In the genomic region with DNA sequence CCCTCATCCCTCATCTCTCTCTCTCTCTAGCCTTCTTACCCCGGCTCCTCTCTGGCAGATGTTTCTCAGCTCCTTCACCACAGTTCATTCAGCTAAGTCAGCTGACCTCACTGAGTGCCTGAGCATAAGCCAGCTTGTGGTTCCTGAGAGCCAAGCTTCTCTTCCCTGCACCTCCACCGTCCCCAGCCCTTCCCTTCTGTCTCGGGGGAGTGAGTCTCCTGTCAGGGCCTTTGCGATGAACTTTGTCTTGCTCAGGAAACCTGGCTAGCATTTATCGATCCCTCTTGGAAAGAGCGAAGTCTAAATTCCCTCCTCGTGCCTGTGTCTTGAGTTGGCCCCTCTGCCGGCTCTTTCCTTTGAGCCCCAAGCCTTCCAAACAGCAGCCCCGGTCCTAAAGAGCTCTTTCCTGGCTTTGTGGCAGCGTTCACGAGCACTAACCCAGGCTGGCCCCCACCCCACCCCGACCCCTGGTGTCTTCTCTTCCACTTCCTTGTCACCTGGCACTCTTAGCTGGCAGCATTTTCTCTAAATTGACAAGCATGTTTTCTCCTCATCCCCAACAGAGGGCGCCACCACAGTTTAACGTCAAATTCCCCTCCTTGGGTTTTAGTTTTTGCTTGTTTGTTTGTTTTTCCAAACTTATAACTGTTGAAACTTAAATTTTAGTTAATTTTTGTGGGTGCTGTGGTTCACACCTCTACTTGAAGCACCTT, we compare ENCODE assay signal across 8 mouse cellular contexts. TPM values are rescaled to one million over a fixed set of nuclear protein-coding genes. Genes with fewer than 3 reads are reported as not detected.
A peak's percentile ranks its signal among the peaks of the same experiment; 100 is the strongest.
DNase-seq lines count a peak whose midpoint lies in the region; ATAC-seq and TF ChIP-seq lines count a peak whose summit lies in the region.

No protein-coding gene starts in this region.

- peak; percentile 44 for TF ChIP-seq CTCF in hindbrain, postnatal 0 days (IDR thresholded peaks at IDR 0.05; ENCODE audit: low read depth)

- H3K9ac ChIP-seq in hindbrain, postnatal 0 days (replicated peaks; ENCODE audit: low read length), result no peak overlapping the region
- H3K9ac ChIP-seq in hindbrain, embryonic 16.5 days (ENCODE audit: low read depth, low read length), result no peak overlapping the region
- peak overlapping the region; percentile 14; the same call in 1 of the 2 replicates for H3K9ac ChIP-seq in intestine, embryonic 15.5 days

- DNase-seq in hindbrain, postnatal 0 days (ENCODE audit: low spot score), result no peak
- DNase-seq in R1 (ENCODE audit: low read depth, low spot score), result peak; percentile 87
- peak; percentile 76 for DNase-seq in splenic B cell, adult 2 months (ENCODE audit: low read depth, low spot score)
- no peak for DNase-seq in urinary bladder, postnatal 36 days (ENCODE audit: low spot score in 2 of 2)
- DNase-seq in layer of hippocampus, postnatal 25 days (ENCODE audit: extremely low spot score in 1 of 2, low spot score in 1 of 2), result no peak

- no peaks in the 10 kb centered on the region for H3K36me3 ChIP-seq in hindbrain, postnatal 0 days (ENCODE audit: insufficient read depth, low read length)
- no peaks in the 10 kb centered on the region for H3K36me3 ChIP-seq in hindbrain, embryonic 16.5 days (ENCODE audit: control insufficient read depth, insufficient read depth, low read length)
- no peaks in the 10 kb centered on the region for H3K36me3 ChIP-seq in intestine, embryonic 15.5 days
- H3K36me3 ChIP-seq in splenic B cell, adult 2 months (ENCODE audit: control insufficient read depth, insufficient read depth, low read length, poor library complexity, severe bottlenecking), result no peaks in the 10 kb centered on the region

- no peaks in the 10 kb centered on the region for H3K4me1 ChIP-seq in hindbrain, postnatal 0 days (ENCODE audit: insufficient read depth, low read length)
- H3K4me1 ChIP-seq in hindbrain, embryonic 16.5 days (ENCODE audit: control insufficient read depth, insufficient read depth, low read depth, low read length), result peaks cover 7% of the 10 kb centered on the region
- H3K4me1 ChIP-seq in intestine, embryonic 15.5 days (replicated peaks), result peaks cover 8% of the 10 kb centered on the region

- H3K27ac ChIP-seq in hindbrain, postnatal 0 days, result no peak overlapping the region
- no peak overlapping the region for H3K27ac ChIP-seq in hindbrain, embryonic 16.5 days (ENCODE audit: low read depth, low read length)
- peak overlapping the region; percentile 70 for H3K27ac ChIP-seq in intestine, embryonic 15.5 days

- no peaks in the 10 kb centered on the region for H3K9me3 ChIP-seq in hindbrain, postnatal 0 days (ENCODE audit: low read length)
- no peaks in the 10 kb centered on the region for H3K9me3 ChIP-seq in hindbrain, embryonic 16.5 days (ENCODE audit: control insufficient read depth, low read length)
- no peaks in the 10 kb centered on the region for H3K9me3 ChIP-seq in intestine, embryonic 15.5 days

- no peak overlapping the region for H3K4me2 ChIP-seq in hindbrain, postnatal 0 days (ENCODE audit: low read depth, low read length)
- no peak overlapping the region for H3K4me2 ChIP-seq in hindbrain, embryonic 16.5 days (ENCODE audit: low read length)
- peak overlapping the region; percentile 36 for H3K4me2 ChIP-seq in intestine, embryonic 15.5 days (replicated peaks)

- 50% methylated on average over 14 of the region's 14 CpGs for WGBS in hindbrain, postnatal 0 days
- 50% methylated on average over 14 of the region's 14 CpGs for WGBS in hindbrain, embryonic 16.5 days
- 34% methylated on average over 14 of the region's 14 CpGs for WGBS in intestine, embryonic 15.5 days

- ATAC-seq in hindbrain, postnatal 0 days, result no peak
- no peak for ATAC-seq in hindbrain, embryonic 16.5 days
- ATAC-seq in intestine, embryonic 15.5 days, result peak; percentile 28
- ATAC-seq in megakaryocyte progenitor cell, adult 5-6 weeks (replicated peaks; ENCODE audit: poor library complexity), result no peak; the same call in 1 of the 2 replicates

- H3K27me3 ChIP-seq in hindbrain, postnatal 0 days (ENCODE audit: insufficient read depth, low read length), result no peaks in the 10 kb centered on the region
- H3K27me3 ChIP-seq in hindbrain, embryonic 16.5 days (replicated peaks; ENCODE audit: control insufficient read depth, insufficient read depth, low read length), result no peaks in the 10 kb centered on the region
- no peaks in the 10 kb centered on the region for H3K27me3 ChIP-seq in intestine, embryonic 15.5 days (replicated peaks)
- no peaks in the 10 kb centered on the region for H3K27me3 ChIP-seq in splenic B cell, adult 2 months (ENCODE audit: control insufficient read depth, insufficient read depth, low read length, poor library complexity, severe bottlenecking)

- no peak overlapping the region for H3K4me3 ChIP-seq in hindbrain, postnatal 0 days (ENCODE audit: low read length)
- H3K4me3 ChIP-seq in hindbrain, embryonic 16.5 days (ENCODE audit: low read length), result no peak overlapping the region
- no peak overlapping the region for H3K4me3 ChIP-seq in intestine, embryonic 15.5 days (replicated peaks)

RNA-seq across cellular contexts. Expression of gene 1810010H24Rik, which starts 10.7 kb away (rescaled TPM):
- 6.8 and 9.7 TPM in 2 replicates for total RNA-seq in hindbrain, postnatal 0 days (2014; rRNA removed)
- polyA plus RNA-seq in hindbrain, postnatal 0 days (2015; fragmentation: Nextera tagmentation; extraction: Ambion mirVana), result 10.6 and 12.0 TPM in 2 replicates
- 4.7 and 5.1 TPM in 2 replicates for polyA plus RNA-seq in hindbrain, embryonic 16.5 days (2015; fragmentation: Nextera tagmentation; extraction: Ambion mirVana)
- polyA plus RNA-seq in intestine, embryonic 15.5 days (2015; fragmentation: Nextera tagmentation; extraction: Ambion mirVana), result 2.6 and 3.0 TPM in 2 replicates
- not detected in 2 replicates for total RNA-seq in megakaryocyte progenitor cell, adult 5-6 weeks (2015)
- total RNA-seq in megakaryocyte progenitor cell, adult 5-6 weeks (2017), result not detected in 2 replicates
- total RNA-seq in layer of hippocampus, postnatal 25 days (2021), result 1 to 10 TPM; 3.1 to 3.6 TPM

RNA-seq across cellular contexts. Expression of gene Kpna2, which starts 15.4 kb away (rescaled TPM):
- total RNA-seq in hindbrain, postnatal 0 days (2014; rRNA removed), result 85.8 and 94.4 TPM in 2 replicates
- 106 and 111 TPM in 2 replicates for polyA plus RNA-seq in hindbrain, postnatal 0 days (2015; fragmentation: Nextera tagmentation; extraction: Ambion mirVana)
- polyA plus RNA-seq in hindbrain, embryonic 16.5 days (2015; fragmentation: Nextera tagmentation; extraction: Ambion mirVana), result 132 and 165 TPM in 2 replicates
- polyA plus RNA-seq in intestine, embryonic 15.5 days (2015; fragmentation: Nextera tagmentation; extraction: Ambion mirVana), result 357 and 384 TPM in 2 replicates
- total RNA-seq in megakaryocyte progenitor cell, adult 5-6 weeks (2015), result 322 and 354 TPM in 2 replicates
- total RNA-seq in megakaryocyte progenitor cell, adult 5-6 weeks (2017), result 249 and 283 TPM in 2 replicates
- 10 to 100 TPM; 22.0 to 26.8 TPM for total RNA-seq in layer of hippocampus, postnatal 25 days (2021)

Comparison
In these comparisons a context has a peak if more than half of its experiments do, and no peak if none do; other contexts are left out.
1. DNase-seq: peak in R1 (single experiment) and splenic B cell, adult 2 months (single experiment); none in hindbrain, postnatal 0 days (single experiment), urinary bladder, postnatal 36 days (0 of 2) and layer of hippocampus, postnatal 25 days (0 of 2).